Mouse (Mus musculus): Measurements from ENCODE around the gene Mettl24. TPM values are rescaled to one million over a fixed set of nuclear protein-coding genes. Genes with fewer than 3 reads are reported as not detected.

The Mettl24 gene
- polyA plus RNA-seq, 1 experiment, result not detected

GRCm38 (mm10) chr10:40688873-40689272, 5.8 kb downstream of the Mettl24 start:
- whole genome bisulfite sequencing, result 40% methylated on average over 1 of the region's 1 CpGs
- no peak overlapping the region for H3K4me3 ChIP-seq (ENCODE audit: insufficient read depth, low read depth, low read length)
- peaks cover 1% of the 10 kb centered on the region for H3K4me1 ChIP-seq (ENCODE audit: control insufficient read depth, insufficient read depth, low read length)
- peak overlapping the region; percentile 64 for H3K27ac ChIP-seq (ENCODE audit: insufficient read depth, low read depth, low read length)
- TF ChIP-seq POLR2A (IDR thresholded peaks at IDR 0.05; ENCODE audit: insufficient read depth, low read depth, low read length) (no peak), CTCF (IDR thresholded peaks at IDR 0.05; ENCODE audit: insufficient read depth, low read depth, low read length) (no peak)

DNA sequence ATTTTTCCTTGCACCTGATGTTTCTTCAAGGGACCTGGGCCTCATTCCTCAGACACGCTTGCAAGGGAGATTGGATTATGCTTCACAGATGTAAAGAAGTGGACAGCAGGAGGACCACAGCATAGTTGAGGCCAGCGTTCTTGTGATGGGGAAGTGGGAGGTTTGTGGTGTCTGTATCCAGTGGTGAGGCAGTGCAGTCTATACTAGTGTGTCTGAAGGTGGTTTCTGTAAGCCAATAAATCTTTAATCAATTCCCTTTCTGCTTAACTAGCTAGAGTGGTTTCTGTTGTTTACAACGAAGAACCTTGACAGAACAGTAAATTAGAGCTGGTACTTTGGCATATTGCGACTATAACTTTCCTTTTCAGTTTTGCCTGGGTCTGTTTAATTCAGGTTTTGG, 15.6 kb downstream of the Mettl24 start:
- 56% methylated on average over 4 of the region's 4 CpGs for WGBS
- Histone ChIP-seq H3K27ac (ENCODE audit: insufficient read depth, low read depth, low read length) (no peak overlapping the region), H3K4me3 (ENCODE audit: insufficient read depth, low read depth, low read length) (no peak overlapping the region), H3K4me1 (ENCODE audit: control insufficient read depth, insufficient read depth, low read length) (no peaks in the 10 kb centered on the region)
- TF ChIP-seq CTCF (IDR thresholded peaks at IDR 0.05; ENCODE audit: insufficient read depth, low read depth, low read length), result no peak
- TF ChIP-seq POLR2A (IDR thresholded peaks at IDR 0.05; ENCODE audit: insufficient read depth, low read depth, low read length), result no peak

DNA sequence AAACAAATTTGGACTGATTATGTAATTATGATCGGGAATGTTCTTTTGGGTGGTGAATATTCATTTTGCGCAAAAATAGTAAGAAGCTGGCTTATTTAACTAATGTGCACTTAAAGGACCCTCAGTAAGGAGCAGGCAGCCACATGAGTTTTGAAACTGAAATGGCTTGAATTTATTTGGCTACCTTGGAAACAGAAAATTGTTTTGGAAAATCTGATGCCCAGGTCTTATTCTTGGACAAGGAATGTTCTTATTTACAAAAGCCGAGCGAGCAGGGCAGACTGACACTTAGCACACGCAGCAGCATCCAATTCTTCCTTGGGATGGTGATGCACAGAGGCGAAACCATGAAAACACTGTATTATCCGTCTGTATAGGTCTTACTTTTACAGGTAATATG, 28.0 kb downstream of the Mettl24 start:
- H3K27ac ChIP-seq (ENCODE audit: insufficient read depth, low read depth, low read length), result no peak overlapping the region
- no peak overlapping the region for H3K4me3 ChIP-seq (ENCODE audit: insufficient read depth, low read depth, low read length)
- peaks cover 2% of the 10 kb centered on the region; the same call in 1 of the 2 replicates for H3K4me1 ChIP-seq (ENCODE audit: control insufficient read depth, insufficient read depth, low read length)
- TF ChIP-seq CTCF (IDR thresholded peaks at IDR 0.05; ENCODE audit: insufficient read depth, low read depth, low read length) (no peak), POLR2A (IDR thresholded peaks at IDR 0.05; ENCODE audit: insufficient read depth, low read depth, low read length) (no peak)
- 73% methylated on average over 7 of the region's 7 CpGs for WGBS

- TF ChIP-seq POLR2A (IDR thresholded peaks at IDR 0.05; ENCODE audit: insufficient read depth, low read depth, low read length) (no peak), CTCF (IDR thresholded peaks at IDR 0.05; ENCODE audit: insufficient read depth, low read depth, low read length) (no peak)
- WGBS, result 45% methylated on average over 9 of the region's 9 CpGs
- Histone ChIP-seq H3K4me3 (ENCODE audit: insufficient read depth, low read depth, low read length) (no peak overlapping the region), H3K4me1 (ENCODE audit: control insufficient read depth, insufficient read depth, low read length) (peaks cover 2% of the 10 kb centered on the region; the same call in 1 of the 2 replicates), H3K27ac (ENCODE audit: insufficient read depth, low read depth, low read length) (no peak overlapping the region)
Observed at GRCm38 (mm10) chr10:40713018-40713608, 30.0 kb downstream of the Mettl24 start.

GRCm38 (mm10) chr10:40713829-40714228, 30.7 kb downstream of the Mettl24 start:
- 92% methylated on average over 9 of the region's 9 CpGs for WGBS
- no peak for TF ChIP-seq CTCF (IDR thresholded peaks at IDR 0.05; ENCODE audit: insufficient read depth, low read depth, low read length)
- no peak for TF ChIP-seq POLR2A (IDR thresholded peaks at IDR 0.05; ENCODE audit: insufficient read depth, low read depth, low read length)
- Histone ChIP-seq H3K4me3 (ENCODE audit: insufficient read depth, low read depth, low read length) (no peak overlapping the region), H3K4me1 (ENCODE audit: control insufficient read depth, insufficient read depth, low read length) (peaks cover 2% of the 10 kb centered on the region; the same call in 1 of the 2 replicates), H3K27ac (ENCODE audit: insufficient read depth, low read depth, low read length) (no peak overlapping the region)

DNA sequence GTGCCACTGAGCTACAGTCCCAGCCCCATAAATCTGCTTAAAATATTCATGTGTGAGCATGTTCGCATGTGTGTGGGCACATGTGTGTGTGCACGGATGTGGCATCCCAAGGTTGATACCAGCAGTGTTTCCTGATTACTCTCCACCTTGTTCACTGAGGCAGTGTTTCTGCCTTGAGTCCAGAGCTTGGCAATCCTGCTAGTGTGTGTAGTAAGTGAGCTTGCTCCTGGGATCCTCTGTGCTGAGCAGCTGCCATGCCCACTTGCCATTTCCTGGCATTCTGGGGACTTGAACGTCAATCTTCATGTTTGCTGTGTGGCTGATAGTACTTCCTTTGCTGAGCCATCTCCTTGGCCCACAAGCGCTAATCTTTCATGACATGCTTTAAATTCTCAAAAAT, 32.1 kb downstream of the Mettl24 start:
- Histone ChIP-seq H3K4me3 (ENCODE audit: insufficient read depth, low read depth, low read length) (no peak overlapping the region), H3K27ac (ENCODE audit: insufficient read depth, low read depth, low read length) (no peak overlapping the region), H3K4me1 (ENCODE audit: control insufficient read depth, insufficient read depth, low read length) (peaks cover 2% of the 10 kb centered on the region; the same call in 1 of the 2 replicates)
- TF ChIP-seq POLR2A (IDR thresholded peaks at IDR 0.05; ENCODE audit: insufficient read depth, low read depth, low read length), result no peak
- TF ChIP-seq CTCF (IDR thresholded peaks at IDR 0.05; ENCODE audit: insufficient read depth, low read depth, low read length), result no peak
- WGBS, result 93% methylated on average over 4 of the region's 4 CpGs

- TF ChIP-seq POLR2A (IDR thresholded peaks at IDR 0.05; ENCODE audit: insufficient read depth, low read depth, low read length), result no peak
- TF ChIP-seq CTCF (IDR thresholded peaks at IDR 0.05; ENCODE audit: insufficient read depth, low read depth, low read length), result no peak
- Histone ChIP-seq H3K27ac (ENCODE audit: insufficient read depth, low read depth, low read length) (no peak overlapping the region), H3K4me3 (ENCODE audit: insufficient read depth, low read depth, low read length) (no peak overlapping the region), H3K4me1 (ENCODE audit: control insufficient read depth, insufficient read depth, low read length) (peaks cover 2% of the 10 kb centered on the region; the same call in 1 of the 2 replicates)
- 63% methylated on average over 8 of the region's 8 CpGs for WGBS
Observed at GRCm38 (mm10) chr10:40716296-40716695, 33.2 kb downstream of the Mettl24 start.

- H3K4me3 ChIP-seq (ENCODE audit: insufficient read depth, low read depth, low read length), result no peak overlapping the region
- WGBS, result 67% methylated on average over 3 of the region's 3 CpGs
- no peak overlapping the region for H3K27ac ChIP-seq (ENCODE audit: insufficient read depth, low read depth, low read length)
- H3K4me1 ChIP-seq (ENCODE audit: control insufficient read depth, insufficient read depth, low read length), result peaks cover 2% of the 10 kb centered on the region; the same call in 1 of the 2 replicates
- no peak for TF ChIP-seq POLR2A (IDR thresholded peaks at IDR 0.05; ENCODE audit: insufficient read depth, low read depth, low read length)
- TF ChIP-seq CTCF (IDR thresholded peaks at IDR 0.05; ENCODE audit: insufficient read depth, low read depth, low read length), result no peak
Observed at GRCm38 (mm10) chr10:40716713-40717112, 33.6 kb downstream of the Mettl24 start.

DNA sequence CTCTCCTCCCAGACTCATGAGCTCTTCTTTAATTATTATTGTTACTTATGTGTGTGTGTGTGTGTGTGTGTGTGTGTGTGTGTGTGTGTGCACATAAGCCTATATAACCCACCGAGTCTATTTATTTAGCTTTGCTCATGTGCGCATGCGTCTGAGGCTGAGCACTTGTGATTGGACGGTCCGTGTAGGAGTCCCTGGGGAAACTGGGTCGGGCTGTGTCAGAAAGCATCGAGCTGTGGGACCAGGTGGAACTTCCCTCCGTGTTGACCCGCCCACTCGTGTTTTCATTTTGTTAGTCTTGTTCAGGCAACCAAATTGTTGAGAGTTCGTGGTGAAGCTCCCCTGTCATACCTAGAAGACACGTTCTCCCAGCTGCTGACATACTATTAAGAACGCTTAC, 35.3 kb downstream of the Mettl24 start:
- TF ChIP-seq POLR2A (IDR thresholded peaks at IDR 0.05; ENCODE audit: insufficient read depth, low read depth, low read length), result no peak
- Histone ChIP-seq H3K4me1 (ENCODE audit: control insufficient read depth, insufficient read depth, low read length) (peaks cover under 1% of the 10 kb centered on the region; the same call in 1 of the 2 replicates), H3K4me3 (ENCODE audit: insufficient read depth, low read depth, low read length) (no peak overlapping the region), H3K27ac (ENCODE audit: insufficient read depth, low read depth, low read length) (no peak overlapping the region)
- 94% methylated on average over 13 of the region's 13 CpGs for WGBS

All from olfactory bulb, adult 2 months (tissue).